Mouse (Mus musculus): ENCODE measurements around the gene 4931406P16Rik. TPM values are rescaled to one million over a fixed set of nuclear protein-coding genes. Genes with fewer than 3 reads are reported as not detected.

The 4931406P16Rik gene
- polyA plus RNA-seq, 1 experiment from 2014 or later = 32.5 TPM

DNA sequence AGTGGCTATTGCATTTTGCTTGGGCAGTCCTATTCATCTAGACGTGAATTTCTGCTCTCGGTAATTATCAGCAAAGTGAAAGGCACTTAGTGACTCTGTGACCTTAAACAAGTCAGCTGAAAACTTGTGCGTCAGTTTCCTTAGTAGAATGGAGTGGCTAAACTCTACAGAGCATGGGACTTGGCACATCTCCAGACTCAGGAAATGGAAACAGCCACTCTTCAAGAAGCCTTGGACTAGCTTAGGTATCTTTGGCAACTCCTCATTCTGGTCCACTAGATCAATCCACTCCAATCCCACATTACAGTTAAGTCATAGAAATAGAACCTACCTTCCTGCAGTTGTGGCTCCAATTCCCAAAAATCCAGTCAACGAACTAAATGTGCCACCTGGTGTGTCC lies 7.9 kb downstream of the 4931406P16Rik start:
- ATAC-seq (replicated peaks) = no peak
- Histone ChIP-seq H3K27me3 (replicated peaks) (no peaks in the 10 kb centered on the region), H3K9me3 (no peaks in the 10 kb centered on the region), H3K4me2 (no peak overlapping the region), H3K9ac (no peak overlapping the region), H3K27ac (no peak overlapping the region), H3K36me3 (replicated peaks) (no peaks in the 10 kb centered on the region), H3K4me3 (no peak overlapping the region), H3K4me1 (peaks cover under 1% of the 10 kb centered on the region; the same call in 1 of the 2 replicates)
- WGBS = 77% methylated on average over 4 of the region's 4 CpGs

DNA sequence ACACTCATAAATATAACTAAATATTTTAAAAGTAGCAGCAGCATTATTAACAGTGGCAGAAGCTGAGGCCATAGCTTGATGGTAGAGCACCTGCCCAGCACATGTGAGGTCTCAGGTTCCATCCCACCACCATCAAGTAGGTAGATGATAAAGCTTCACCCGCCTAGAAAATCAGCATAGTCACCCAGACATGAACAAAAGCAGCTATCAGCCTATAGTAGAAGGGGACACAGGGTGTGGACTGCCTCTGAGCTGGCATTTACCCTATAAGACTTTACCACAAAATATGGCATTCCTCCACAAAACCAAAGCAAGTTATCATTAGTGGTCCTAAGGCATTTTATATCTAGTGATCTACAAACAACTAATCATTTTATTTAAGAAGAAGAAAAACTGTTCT lies 10.7 kb downstream of the 4931406P16Rik start:
- H3K36me3 ChIP-seq (replicated peaks) = no peaks in the 10 kb centered on the region
- H3K9ac ChIP-seq = no peak overlapping the region
- WGBS = 73% methylated on average over 1 of the region's 1 CpGs
- no peaks in the 10 kb centered on the region for H3K4me1 ChIP-seq
- H3K27me3 ChIP-seq (replicated peaks) = no peaks in the 10 kb centered on the region
- H3K4me2 ChIP-seq = no peak overlapping the region
- H3K27ac ChIP-seq = no peak overlapping the region
- no peak overlapping the region for H3K4me3 ChIP-seq
- ATAC-seq (replicated peaks) = no peak
- no peaks in the 10 kb centered on the region for H3K9me3 ChIP-seq

- no peak for ATAC-seq (replicated peaks)
- Histone ChIP-seq H3K4me3 (no peak overlapping the region), H3K27me3 (replicated peaks) (no peaks in the 10 kb centered on the region), H3K4me1 (no peaks in the 10 kb centered on the region), H3K27ac (no peak overlapping the region), H3K4me2 (no peak overlapping the region), H3K36me3 (replicated peaks) (no peaks in the 10 kb centered on the region), H3K9ac (no peak overlapping the region), H3K9me3 (no peaks in the 10 kb centered on the region)
- WGBS = 91% methylated on average over 3 of the region's 3 CpGs
These were observed 11.4 kb downstream of the 4931406P16Rik start for GRCm38 (mm10) chr7:34301952-34302351.

GRCm38 (mm10) chr7:34298818-34299217 lies 14.5 kb downstream of the 4931406P16Rik start:
- H3K9ac ChIP-seq = no peak overlapping the region
- H3K9me3 ChIP-seq = no peaks in the 10 kb centered on the region
- H3K4me2 ChIP-seq = no peak overlapping the region
- no peak overlapping the region for H3K27ac ChIP-seq
- H3K27me3 ChIP-seq (replicated peaks) = no peaks in the 10 kb centered on the region
- no peak for ATAC-seq (replicated peaks)
- no peak overlapping the region for H3K4me3 ChIP-seq
- H3K4me1 ChIP-seq = no peaks in the 10 kb centered on the region
- no peaks in the 10 kb centered on the region for H3K36me3 ChIP-seq (replicated peaks)
- WGBS = 85% methylated on average over 2 of the region's 2 CpGs

DNA sequence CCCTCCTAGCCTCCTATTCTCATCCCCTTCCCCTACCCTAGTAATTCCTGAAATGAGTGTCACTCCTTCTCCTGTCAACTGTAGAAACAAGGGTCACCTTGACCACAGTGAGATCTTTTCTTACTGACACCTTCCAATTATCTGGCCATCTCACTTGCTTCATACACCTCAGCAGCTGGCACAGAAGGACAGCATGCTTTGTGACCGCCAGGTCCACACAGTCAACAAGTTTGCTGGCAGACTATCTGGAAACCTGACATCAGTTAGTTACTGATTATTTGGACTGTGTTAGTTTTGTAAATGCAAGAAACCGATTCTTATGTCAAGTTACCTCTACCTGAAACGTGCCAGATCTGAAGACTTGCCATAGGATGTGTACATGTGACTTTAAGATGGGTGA lies 17.2 kb downstream of the 4931406P16Rik start:
- Histone ChIP-seq H3K4me1 (no peaks in the 10 kb centered on the region), H3K27ac (no peak overlapping the region), H3K4me3 (no peak overlapping the region), H3K9ac (no peak overlapping the region), H3K27me3 (replicated peaks) (no peaks in the 10 kb centered on the region), H3K9me3 (no peaks in the 10 kb centered on the region), H3K4me2 (no peak overlapping the region), H3K36me3 (replicated peaks) (no peaks in the 10 kb centered on the region)
- ATAC-seq (replicated peaks) = no peak
- WGBS = 94% methylated on average over 3 of the region's 3 CpGs

GRCm38 (mm10) chr7:34292633-34293032 lies 20.7 kb downstream of the 4931406P16Rik start:
- no peak overlapping the region for H3K4me3 ChIP-seq
- H3K36me3 ChIP-seq (replicated peaks) = no peaks in the 10 kb centered on the region
- no peak for ATAC-seq (replicated peaks)
- no peaks in the 10 kb centered on the region for H3K9me3 ChIP-seq
- no peaks in the 10 kb centered on the region for H3K4me1 ChIP-seq
- no peaks in the 10 kb centered on the region for H3K27me3 ChIP-seq (replicated peaks)
- H3K9ac ChIP-seq = no peak overlapping the region
- 92% methylated on average over 2 of the region's 2 CpGs for WGBS
- H3K4me2 ChIP-seq = no peak overlapping the region
- no peak overlapping the region for H3K27ac ChIP-seq

- WGBS = 86% methylated on average over 1 of the region's 1 CpGs
These were observed 22.1 kb downstream of the 4931406P16Rik start for GRCm38 (mm10) chr7:34291265-34291664.

DNA sequence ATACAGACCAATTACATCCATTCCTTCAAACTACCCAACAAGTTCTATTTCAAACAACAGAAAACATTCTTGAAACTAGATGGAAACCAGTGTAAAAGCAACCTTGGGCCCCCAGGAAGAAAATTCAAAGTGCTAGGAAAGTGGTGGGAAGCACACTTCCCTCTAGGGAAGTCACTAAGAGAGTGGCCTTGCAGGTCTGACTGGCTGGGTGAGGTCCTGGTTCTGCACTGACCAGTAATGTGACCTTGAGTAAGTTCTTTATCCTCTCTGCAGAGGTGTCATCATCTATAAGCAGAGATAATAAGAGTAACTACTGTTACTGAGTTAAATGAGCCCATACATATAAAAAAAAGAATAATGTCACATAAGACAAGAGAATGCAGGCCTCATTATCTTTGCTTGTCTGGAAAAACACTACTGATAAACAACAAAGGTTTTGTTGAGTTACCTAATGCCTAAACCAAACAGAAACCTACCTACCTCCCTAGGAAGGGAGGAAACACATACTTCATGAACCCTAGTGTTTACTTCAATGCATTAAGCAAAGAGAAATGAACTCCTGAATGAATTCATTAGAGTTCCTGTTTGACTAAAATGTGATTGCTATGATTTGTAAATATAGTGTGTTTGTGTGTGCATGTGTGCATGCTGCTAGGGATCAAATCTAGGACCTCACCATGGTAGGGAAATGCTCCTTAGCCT lies 22.8 kb downstream of the 4931406P16Rik start:
- H3K36me3 ChIP-seq (replicated peaks) = 0 out of 2 replicates have a peak, but pooled peaks cover under 1% of the 10 kb centered on the region
- H3K27ac ChIP-seq = no peak overlapping the region
- H3K4me2 ChIP-seq = no peak overlapping the region
- H3K9me3 ChIP-seq = no peaks in the 10 kb centered on the region
- H3K4me1 ChIP-seq = no peaks in the 10 kb centered on the region
- H3K9ac ChIP-seq = no peak overlapping the region
- no peak for ATAC-seq (replicated peaks)
- no peaks in the 10 kb centered on the region for H3K27me3 ChIP-seq (replicated peaks)
- H3K4me3 ChIP-seq = no peak overlapping the region

More at GRCm38 (mm10) chr7:34291265-34291664, 22.1 kb downstream of the 4931406P16Rik start:
- Histone ChIP-seq H3K27ac (no peak overlapping the region), H3K36me3 (replicated peaks) (no peaks in the 10 kb centered on the region), H3K4me1 (no peaks in the 10 kb centered on the region), H3K4me3 (no peak overlapping the region), H3K9ac (no peak overlapping the region), H3K27me3 (replicated peaks) (no peaks in the 10 kb centered on the region), H3K4me2 (no peak overlapping the region), H3K9me3 (no peaks in the 10 kb centered on the region)
- no peak for ATAC-seq (replicated peaks)

- H3K27me3 ChIP-seq (replicated peaks) = no peaks in the 10 kb centered on the region
- no peak overlapping the region for H3K4me3 ChIP-seq
- H3K36me3 ChIP-seq (replicated peaks) = no peaks in the 10 kb centered on the region
- no peak overlapping the region for H3K4me2 ChIP-seq
- H3K9ac ChIP-seq = no peak overlapping the region
- no peaks in the 10 kb centered on the region for H3K9me3 ChIP-seq
- H3K27ac ChIP-seq = no peak overlapping the region
- no peak for ATAC-seq (replicated peaks)
- no peaks in the 10 kb centered on the region for H3K4me1 ChIP-seq
- WGBS = 100% methylated on average over 2 of the region's 2 CpGs
These were observed 35.7 kb downstream of the 4931406P16Rik start for GRCm38 (mm10) chr7:34277656-34278055.

DNA sequence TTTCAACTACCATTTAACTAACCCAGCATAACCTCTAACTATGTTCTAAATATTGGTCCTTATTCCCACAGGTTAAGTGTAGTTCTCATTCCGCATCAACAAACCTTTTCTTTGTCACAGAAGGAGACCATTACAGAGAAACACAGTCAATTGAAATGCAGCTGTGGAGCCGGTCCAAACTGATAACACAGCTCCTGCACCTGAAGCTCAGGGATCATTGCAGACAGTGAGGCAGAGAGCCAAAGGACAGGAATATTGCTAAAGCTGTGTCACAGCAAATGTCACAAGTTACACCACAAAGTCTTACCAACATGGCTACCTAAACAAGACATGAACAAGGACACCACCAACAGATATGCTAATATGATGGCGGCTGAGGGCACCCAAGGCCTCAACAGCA lies 37.3 kb downstream of the 4931406P16Rik start:
- no peak overlapping the region for H3K4me3 ChIP-seq
- no peaks in the 10 kb centered on the region for H3K9me3 ChIP-seq
- H3K4me1 ChIP-seq = no peaks in the 10 kb centered on the region
- H3K4me2 ChIP-seq = no peak overlapping the region
- no peaks in the 10 kb centered on the region for H3K36me3 ChIP-seq (replicated peaks)
- no peaks in the 10 kb centered on the region for H3K27me3 ChIP-seq (replicated peaks)
- ATAC-seq (replicated peaks) = no peak
- H3K27ac ChIP-seq = no peak overlapping the region
- no peak overlapping the region for H3K9ac ChIP-seq
- WGBS = 88% methylated on average over 3 of the region's 3 CpGs

DNA sequence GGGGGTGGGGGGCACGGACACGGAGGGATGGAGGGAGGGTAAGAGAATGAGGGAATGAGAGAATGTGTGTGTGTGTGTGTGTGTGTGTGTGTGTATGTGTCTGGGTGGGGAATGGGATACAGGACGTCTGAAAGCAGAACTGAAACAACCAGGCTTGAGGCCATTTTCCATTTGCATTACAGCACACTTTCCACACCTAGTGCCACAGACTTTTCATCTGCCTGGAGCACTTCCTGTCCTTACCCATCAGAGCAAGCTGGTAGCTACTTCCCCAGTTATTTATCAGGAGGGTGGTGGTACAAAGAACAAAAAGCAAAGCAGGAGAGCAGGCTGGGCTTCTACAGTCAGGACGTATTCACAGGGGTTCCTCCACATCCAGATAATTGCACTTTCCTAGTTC lies 40.9 kb downstream of the 4931406P16Rik start:
- H3K27me3 ChIP-seq (replicated peaks) = no peaks in the 10 kb centered on the region
- no peak for ATAC-seq (replicated peaks)
- no peaks in the 10 kb centered on the region for H3K9me3 ChIP-seq
- H3K9ac ChIP-seq = no peak overlapping the region
- H3K36me3 ChIP-seq (replicated peaks) = no peaks in the 10 kb centered on the region
- WGBS = 82% methylated on average over 4 of the region's 4 CpGs
- H3K27ac ChIP-seq = no peak overlapping the region
- H3K4me3 ChIP-seq = no peak overlapping the region
- no peaks in the 10 kb centered on the region for H3K4me1 ChIP-seq
- no peak overlapping the region for H3K4me2 ChIP-seq

GRCm38 (mm10) chr7:34268463-34268862 lies 44.9 kb downstream of the 4931406P16Rik start:
- Histone ChIP-seq H3K9me3 (no peaks in the 10 kb centered on the region), H3K9ac (no peak overlapping the region), H3K36me3 (replicated peaks) (no peaks in the 10 kb centered on the region), H3K27me3 (replicated peaks) (no peaks in the 10 kb centered on the region), H3K4me1 (peaks cover 4% of the 10 kb centered on the region; the same call in 1 of the 2 replicates), H3K27ac (no peak overlapping the region), H3K4me3 (no peak overlapping the region), H3K4me2 (no peak overlapping the region)
- no peak for ATAC-seq (replicated peaks)
- 76% methylated on average over 1 of the region's 1 CpGs for WGBS

- H3K27ac ChIP-seq = no peak overlapping the region
- H3K4me1 ChIP-seq = peaks cover 4% of the 10 kb centered on the region; the same call in 1 of the 2 replicates
- no peaks in the 10 kb centered on the region for H3K36me3 ChIP-seq (replicated peaks)
- ATAC-seq (replicated peaks) = no peak
- no peak overlapping the region for H3K4me3 ChIP-seq
- H3K4me2 ChIP-seq = no peak overlapping the region
- no peak overlapping the region for H3K9ac ChIP-seq
- no peaks in the 10 kb centered on the region for H3K9me3 ChIP-seq
- H3K27me3 ChIP-seq (replicated peaks) = no peaks in the 10 kb centered on the region
These were observed 46.9 kb downstream of the 4931406P16Rik start for GRCm38 (mm10) chr7:34266421-34266820.
